Mouse (Mus musculus): ENCODE measurements around the gene Kank2. TPM values are rescaled to one million over a fixed set of nuclear protein-coding genes. Genes with fewer than 3 reads are reported as not detected.
"Not testable (repeated sequence)": the region's sequence is repeated elsewhere in the genome, so short reads cannot be mapped to it uniquely, and the experiment has no call there.

The Kank2 gene
- total RNA-seq, 2 experiments from 2014 or later = 14.3 to 17.5 TPM

- DNase-seq = peak; percentile 76
Measured at GRCm38 (mm10) chr9:21781657-21782468, 16.7 kb downstream of the Kank2 start.

DNA sequence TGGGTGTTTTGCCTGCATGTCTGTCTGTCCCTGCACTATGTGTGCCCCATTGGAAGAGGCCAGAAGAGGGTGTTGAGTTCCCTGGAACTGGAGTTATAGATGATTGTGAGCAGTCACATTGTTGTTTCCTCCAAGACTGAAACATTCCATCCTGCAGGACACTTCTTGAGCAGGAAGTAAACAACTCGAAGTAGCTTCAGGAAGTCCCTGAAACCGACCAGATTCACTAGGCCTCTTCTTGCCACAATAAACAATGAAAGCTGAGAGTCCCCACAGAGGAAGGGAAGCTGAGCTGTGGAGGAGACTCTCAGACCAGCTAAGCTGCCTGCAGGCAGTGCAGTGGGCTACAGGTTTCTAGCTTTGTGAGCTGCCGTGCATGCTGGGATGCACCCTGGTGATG is 20.8 kb downstream of the Kank2 start:
- DNase-seq = no peak

DNA sequence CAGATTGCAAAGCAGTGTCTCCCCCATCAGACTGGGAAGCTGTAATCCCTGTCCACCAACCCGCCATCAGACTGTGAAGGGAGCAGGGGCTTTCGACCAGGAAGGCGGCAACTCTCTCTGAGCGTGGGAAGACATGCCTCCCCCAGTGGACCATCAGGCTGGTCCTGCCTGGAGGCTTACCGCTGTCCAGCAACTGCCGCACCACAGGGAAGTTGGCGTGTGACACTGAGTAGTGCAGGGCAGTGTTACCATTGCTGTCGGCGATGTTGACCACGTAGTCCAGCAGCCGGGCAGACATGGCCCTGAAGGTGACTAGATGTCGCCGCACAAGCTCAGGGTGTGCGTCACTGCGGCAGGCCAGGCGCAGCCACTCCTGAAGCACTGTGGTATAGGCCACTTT is 24.2 kb downstream of the Kank2 start:
- DNase-seq = no peak

DNA sequence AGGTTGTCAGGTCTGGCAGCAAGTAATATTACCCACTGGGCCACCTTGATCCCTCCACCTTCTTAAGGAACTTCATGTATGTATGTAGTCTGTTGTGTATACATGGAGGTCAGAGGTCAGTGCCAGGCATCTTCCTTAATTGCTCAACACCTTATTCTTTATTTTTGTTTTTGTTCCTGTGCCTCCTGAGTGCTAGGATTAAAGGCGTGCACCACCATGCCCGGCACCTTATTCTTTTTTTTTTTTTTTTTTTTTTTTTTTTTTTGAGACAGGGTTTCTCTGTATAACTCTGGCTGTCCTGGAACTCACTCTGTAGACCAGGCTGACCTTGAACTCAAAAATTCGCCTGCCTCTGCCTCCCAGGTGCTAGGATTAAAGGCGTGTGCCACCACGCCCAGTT is 25.1 kb downstream of the Kank2 start:
- DNase-seq = not testable (repeated sequence)

DNA sequence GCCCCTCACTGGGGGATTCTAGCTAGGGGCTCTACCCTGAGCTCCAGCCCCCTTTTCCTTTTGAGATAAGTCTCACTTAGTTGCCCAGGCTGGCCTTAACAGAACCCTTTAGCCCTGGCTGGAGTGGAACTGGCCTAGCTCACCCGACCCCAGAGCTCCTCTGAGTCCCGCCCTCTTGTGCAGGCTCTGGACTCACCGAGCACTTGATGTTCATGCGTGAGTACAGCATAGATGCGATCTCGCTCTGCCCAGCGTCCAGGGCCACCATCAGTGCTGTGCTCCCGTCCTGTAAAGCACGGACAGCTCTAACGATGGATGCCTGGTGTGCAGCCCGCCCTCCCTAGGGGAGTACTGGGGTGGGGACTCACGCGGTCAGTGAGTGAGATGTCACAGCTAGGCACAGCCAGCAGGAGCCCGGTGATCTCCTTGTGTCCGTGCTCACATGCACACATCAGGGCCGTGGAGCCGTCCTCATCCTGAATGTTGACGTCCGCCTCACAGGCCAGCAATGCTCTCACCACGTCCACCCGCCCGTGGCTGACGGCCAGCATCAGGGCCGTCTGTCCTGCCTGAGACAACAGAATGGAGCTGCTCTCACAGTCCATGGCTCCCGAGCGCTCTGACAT is 28.9 kb downstream of the Kank2 start:
- DNase-seq = no peak

GRCm38 (mm10) chr9:21768511-21769411 is 29.8 kb downstream of the Kank2 start:
- peak; percentile 63 for DNase-seq

DNA sequence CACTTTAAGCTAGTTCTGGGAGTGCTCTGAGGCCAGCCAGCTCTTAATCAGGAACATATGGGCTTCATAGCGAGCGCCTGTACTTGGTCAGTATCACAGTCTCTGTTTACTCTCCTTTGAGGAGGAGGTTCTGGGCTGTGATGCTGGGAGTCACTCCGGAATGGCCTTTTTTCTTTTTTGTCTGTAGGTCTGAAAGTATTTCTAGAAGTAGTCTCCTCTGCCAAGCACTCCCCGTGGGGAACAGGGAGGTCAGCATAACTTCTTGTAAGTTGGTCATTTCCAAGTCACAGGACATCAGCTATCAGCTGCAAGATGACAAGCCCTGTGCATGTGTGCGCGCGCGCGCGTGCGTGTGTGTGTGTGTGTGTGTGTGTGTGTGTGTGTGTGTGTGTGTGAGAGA is 30.6 kb downstream of the Kank2 start:
- DNase-seq = peak; percentile 72

- DNase-seq = no peak
Measured at GRCm38 (mm10) chr9:21764084-21764999, 34.2 kb downstream of the Kank2 start.

GRCm38 (mm10) chr9:21762135-21762534 is 36.4 kb downstream of the Kank2 start:
- DNase-seq = peak; percentile 38

GRCm38 (mm10) chr9:21760155-21761088 is 38.1 kb downstream of the Kank2 start, which contains the start of gene Spc24:
Spc24 (minus strand) TSS chr9:21760303.
- peak; percentile 94 for DNase-seq

- DNase-seq = no peak
Measured at GRCm38 (mm10) chr9:21759718-21760117, 38.8 kb downstream of the Kank2 start.

DNA sequence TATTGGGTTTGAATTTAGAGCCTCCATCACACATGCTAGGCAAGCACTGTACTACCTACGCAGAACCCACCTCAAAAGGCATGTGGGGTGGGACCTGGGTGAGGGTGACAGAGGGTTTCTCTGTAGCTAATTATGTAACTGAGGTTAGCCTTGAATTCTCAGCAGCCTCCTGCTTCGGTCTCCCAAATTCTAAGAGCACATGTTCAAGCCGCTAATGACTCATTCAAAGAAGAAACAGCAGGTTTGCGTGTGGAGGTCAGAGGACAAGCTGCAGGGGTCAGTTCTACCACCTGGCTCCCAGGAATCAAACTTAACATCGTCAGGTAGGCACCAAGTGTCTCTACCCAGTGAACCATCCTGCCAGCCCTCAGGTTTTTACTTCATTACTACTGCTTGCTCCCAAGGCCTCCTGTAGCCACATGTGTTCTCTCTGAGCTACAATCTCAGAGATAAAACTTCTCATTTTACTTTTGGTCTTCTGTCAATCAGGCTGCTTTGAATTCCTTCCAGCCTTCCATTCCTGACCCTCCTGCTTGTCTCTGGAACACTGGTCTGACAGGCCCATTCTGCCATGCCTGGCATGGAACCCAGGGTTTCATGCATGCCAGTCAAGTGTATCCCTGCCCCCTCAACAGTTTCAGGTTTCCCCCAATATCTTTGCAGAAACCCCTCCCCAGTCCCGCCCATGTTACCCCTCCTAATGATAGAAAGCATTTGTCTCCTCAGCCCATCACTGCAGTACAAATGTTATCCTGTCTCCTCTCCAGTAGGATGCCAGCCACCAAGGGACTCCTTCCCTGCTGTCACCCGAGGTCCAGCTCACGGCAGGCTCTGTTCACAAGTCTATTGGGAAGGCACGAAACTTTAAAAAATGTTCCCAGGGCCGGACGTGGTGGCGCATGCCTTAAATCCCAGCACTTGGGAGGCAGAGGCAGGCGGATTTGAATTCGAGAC is 39.7 kb downstream of the Kank2 start:
- no peak for DNase-seq

DNA sequence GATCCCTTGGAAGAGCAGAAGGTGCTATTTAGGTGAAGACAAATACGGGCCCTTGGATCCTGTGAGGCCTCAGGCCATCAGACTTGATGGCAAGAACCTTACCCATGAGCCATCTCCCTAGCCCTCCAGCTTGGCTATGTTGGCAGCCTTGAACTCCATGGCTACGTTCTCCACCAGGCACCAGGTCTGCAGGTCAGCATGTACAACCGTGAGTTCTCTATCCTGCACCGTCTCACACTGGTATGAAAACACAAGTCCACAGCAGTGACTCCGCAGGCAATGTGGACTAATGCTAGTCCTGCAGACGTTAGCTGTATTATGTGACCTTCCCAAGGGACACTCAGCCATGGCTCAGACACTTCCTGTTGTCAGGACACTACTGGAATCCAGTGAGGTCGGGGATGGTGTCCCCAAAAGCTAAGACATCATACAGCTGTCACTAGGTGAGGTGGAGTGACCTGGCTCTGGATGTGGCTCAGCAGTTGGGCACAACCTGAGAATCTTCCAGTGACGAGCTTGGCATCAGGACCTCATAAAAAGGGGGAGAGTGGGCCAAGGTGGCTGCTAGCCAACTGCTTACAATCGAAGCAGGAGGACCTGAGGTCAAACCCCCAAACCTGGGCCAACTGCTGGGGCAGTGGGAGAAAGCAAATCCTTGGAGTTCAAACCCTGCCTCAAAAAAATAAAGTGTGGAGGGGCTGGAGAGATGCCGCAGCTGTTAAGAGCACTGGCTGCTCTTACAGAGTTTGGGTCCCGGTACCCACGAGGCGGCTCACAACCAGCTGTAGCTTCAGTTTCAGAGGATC is 43.8 kb downstream of the Kank2 start:
- peak; percentile 34 for DNase-seq

GRCm38 (mm10) chr9:21754003-21754402 is 44.5 kb downstream of the Kank2 start:
- DNase-seq = peak; percentile 91

GRCm38 (mm10) chr9:21752252-21752792 is 46.2 kb downstream of the Kank2 start:
- DNase-seq = peak; percentile 68

- DNase-seq = peak; percentile 59
Measured at GRCm38 (mm10) chr9:21751347-21751746, 47.2 kb downstream of the Kank2 start.

DNA sequence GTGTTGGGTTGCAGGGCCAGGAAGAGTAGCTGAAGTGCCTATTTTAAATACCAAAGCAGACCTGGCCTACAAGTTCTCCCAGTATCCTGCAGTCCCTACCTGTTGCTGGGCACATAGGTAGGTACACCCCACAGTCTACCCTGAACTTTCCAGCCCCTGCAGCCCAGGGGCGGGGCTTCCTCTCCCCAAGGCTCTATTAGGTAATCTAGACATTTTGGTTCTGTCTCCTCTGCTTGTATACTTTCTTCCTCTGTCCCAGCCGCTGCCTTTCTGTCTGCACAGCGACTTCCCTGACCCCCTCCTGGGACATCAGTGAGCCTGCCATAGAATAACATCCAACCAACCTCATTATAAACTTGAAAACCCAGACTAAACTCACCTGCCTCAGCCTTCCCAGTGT is 48.2 kb downstream of the Kank2 start:
- DNase-seq = no peak
